Mouse (Mus musculus) heart, embryonic 10.5 days (tissue): ENCODE measurements at regions not wholly inside any gene's neighbourhood (a gene's known extent, or its start where the extent isn't known, plus 50 kb on each side); places are given as distances from the start of the nearest gene placed in this dataset.
A peak's percentile ranks its signal among the peaks of the same experiment; 100 is the strongest.

Source experiments
- DNase-seq: peaks from one replicate; pipeline ENCODE4 v3.0.0-alpha.2; 2017; ENCODE audit warnings: low spot score
- H3K27ac ChIP-seq: fragments of 300-500 bp; sonication (generic); 2 replicates; pipeline ENCODE4 v1.5.1; 2016; ENCODE audit warnings: mild to moderate bottlenecking
- H3K27me3 ChIP-seq: fragments of 300-500 bp; sonication (generic); 2 replicates; pipeline ENCODE4 v1.6.1; 2016; ENCODE audit warnings: mild to moderate bottlenecking; ENCODE audit not compliant: poor library complexity, insufficient read depth, severe bottlenecking
- H3K36me3 ChIP-seq: fragments of 300-500 bp; sonication (generic); 2 replicates; pipeline ENCODE4 v1.6.1; 2016; ENCODE audit warnings: mild to moderate bottlenecking, moderate library complexity
- H3K4me1 ChIP-seq: fragments of 300-500 bp; sonication (generic); 2 replicates; pipeline ENCODE4 v1.6.1; 2016; ENCODE audit warnings: mild to moderate bottlenecking
- H3K4me3 ChIP-seq: fragments of 300-500 bp; sonication (generic); 2 replicates; pipeline ENCODE4 v1.5.1; 2016; ENCODE audit warnings: mild to moderate bottlenecking, moderate library complexity
- H3K9me3 ChIP-seq: fragments of 300-500 bp; sonication (generic); 2 replicates; pipeline ENCODE4 v1.6.1; 2016; ENCODE audit warnings: mild to moderate bottlenecking, moderate library complexity
- WGBS: fragments of 180-500 bp; shearing (Covaris S2); methylation state at CpG from one replicate; pipeline ENCODE4 v1.1.7; 2016; 5-methylcytosine and 5-hydroxymethylcytosine counted together

GRCm38 (mm10) chr13:52013757-52014156 lies 167.3 kb downstream of the Gadd45g start:
- DNase-seq, result no peak
- Histone ChIP-seq H3K4me3 (no peak overlapping the region), H3K4me1 (peaks cover 22% of the 10 kb centered on the region), H3K9me3 (no peaks in the 10 kb centered on the region), H3K27ac (0 out of 2 replicates have a peak overlapping the region, but pooled peaks have one; percentile 22), H3K36me3 (no peaks in the 10 kb centered on the region), H3K27me3 (0 out of 2 replicates have a peak, but pooled peaks cover 13% of the 10 kb centered on the region)
- 70% methylated on average over 2 of the region's 2 CpGs for WGBS

- Histone ChIP-seq H3K27ac (no peak overlapping the region), H3K4me3 (no peak overlapping the region), H3K27me3 (0 out of 2 replicates have a peak, but pooled peaks cover 13% of the 10 kb centered on the region), H3K4me1 (peaks cover 22% of the 10 kb centered on the region), H3K36me3 (no peaks in the 10 kb centered on the region), H3K9me3 (no peaks in the 10 kb centered on the region)
- DNase-seq, result no peak
- 77% methylated on average over 7 of the region's 7 CpGs for WGBS
These were observed 168.1 kb downstream of the Gadd45g start for GRCm38 (mm10) chr13:52014566-52014965.

GRCm38 (mm10) chr13:52015066-52015465 lies 168.6 kb downstream of the Gadd45g start:
- Histone ChIP-seq H3K4me1 (peaks cover 22% of the 10 kb centered on the region), H3K27ac (no peak overlapping the region; the same call in 1 of the 2 replicates), H3K4me3 (no peak overlapping the region), H3K27me3 (0 out of 2 replicates have a peak, but pooled peaks cover 8% of the 10 kb centered on the region), H3K9me3 (no peaks in the 10 kb centered on the region), H3K36me3 (no peaks in the 10 kb centered on the region)
- WGBS, result 22% methylated on average over 4 of the region's 4 CpGs
- no peak for DNase-seq

- H3K27ac ChIP-seq, result 0 out of 2 replicates have a peak overlapping the region, but pooled peaks have one; percentile 18
- 47% methylated on average over 5 of the region's 5 CpGs for WGBS
- H3K27me3 ChIP-seq, result 0 out of 2 replicates have a peak, but pooled peaks cover 8% of the 10 kb centered on the region
- H3K4me3 ChIP-seq, result no peak overlapping the region
- H3K4me1 ChIP-seq, result peaks cover 27% of the 10 kb centered on the region
- H3K36me3 ChIP-seq, result no peaks in the 10 kb centered on the region
- no peak for DNase-seq
- no peaks in the 10 kb centered on the region for H3K9me3 ChIP-seq
These were observed 169.0 kb downstream of the Gadd45g start for GRCm38 (mm10) chr13:52015496-52015895.

GRCm38 (mm10) chr13:52017598-52018190 lies 171.2 kb downstream of the Gadd45g start:
- Histone ChIP-seq H3K9me3 (no peaks in the 10 kb centered on the region), H3K36me3 (no peaks in the 10 kb centered on the region), H3K4me1 (peaks cover 43% of the 10 kb centered on the region), H3K27ac (peak overlapping the region; percentile 48; the same call in 1 of the 2 replicates), H3K4me3 (no peak overlapping the region), H3K27me3 (0 out of 2 replicates have a peak, but pooled peaks cover 8% of the 10 kb centered on the region)
- DNase-seq, result no peak
- WGBS, result 61% methylated on average over 11 of the region's 11 CpGs

- Histone ChIP-seq H3K27me3 (0 out of 2 replicates have a peak, but pooled peaks cover 2% of the 10 kb centered on the region), H3K4me1 (peaks cover 46% of the 10 kb centered on the region), H3K9me3 (no peaks in the 10 kb centered on the region), H3K36me3 (no peaks in the 10 kb centered on the region), H3K27ac (no peak overlapping the region), H3K4me3 (no peak overlapping the region)
- WGBS, result 86% methylated on average over 8 of the region's 8 CpGs
- DNase-seq, result no peak
These were observed 173.2 kb downstream of the Gadd45g start for GRCm38 (mm10) chr13:52019647-52020046.

- Histone ChIP-seq H3K36me3 (no peaks in the 10 kb centered on the region), H3K27me3 (no peaks in the 10 kb centered on the region), H3K4me1 (peaks cover 58% of the 10 kb centered on the region), H3K9me3 (no peaks in the 10 kb centered on the region), H3K27ac (peak overlapping the region; percentile 78), H3K4me3 (no peak overlapping the region)
- DNase-seq, result no peak
- 33% methylated on average over 11 of the region's 11 CpGs for WGBS
These were observed 174.7 kb downstream of the Gadd45g start for GRCm38 (mm10) chr13:52021150-52021549.

- Histone ChIP-seq H3K9me3 (no peaks in the 10 kb centered on the region), H3K4me1 (peaks cover 56% of the 10 kb centered on the region), H3K4me3 (no peak overlapping the region), H3K36me3 (no peaks in the 10 kb centered on the region), H3K27me3 (no peaks in the 10 kb centered on the region), H3K27ac (peak overlapping the region; percentile 78)
- 60% methylated on average over 6 of the region's 6 CpGs for WGBS
- DNase-seq, result no peak
These were observed 175.3 kb downstream of the Gadd45g start for GRCm38 (mm10) chr13:52021828-52022227.

GRCm38 (mm10) chr13:52022529-52022928 lies 176.1 kb downstream of the Gadd45g start:
- Histone ChIP-seq H3K9me3 (no peaks in the 10 kb centered on the region), H3K4me3 (no peak overlapping the region), H3K4me1 (peaks cover 55% of the 10 kb centered on the region), H3K27ac (no peak overlapping the region), H3K27me3 (no peaks in the 10 kb centered on the region), H3K36me3 (no peaks in the 10 kb centered on the region)
- DNase-seq, result no peak
- WGBS, result 88% methylated on average over 4 of the region's 4 CpGs

- H3K27me3 ChIP-seq, result peaks cover 13% of the 10 kb centered on the region; the same call in 1 of the 2 replicates
- H3K4me1 ChIP-seq, result peaks cover 50% of the 10 kb centered on the region
These were observed 177.9 kb downstream of the Gadd45g start for GRCm38 (mm10) chr13:52024349-52024748.

GRCm38 (mm10) chr13:52024832-52025481 lies 178.5 kb downstream of the Gadd45g start:
- peaks cover 50% of the 10 kb centered on the region for H3K4me1 ChIP-seq
- 26% methylated on average over 18 of the region's 18 CpGs for WGBS
- peak overlapping the region; percentile 78 for H3K27ac ChIP-seq
- DNase-seq, result no peak
- H3K27me3 ChIP-seq, result peaks cover 14% of the 10 kb centered on the region; the same call in 1 of the 2 replicates
- peak overlapping the region; percentile 24; the same call in 1 of the 2 replicates for H3K4me3 ChIP-seq
- no peaks in the 10 kb centered on the region for H3K9me3 ChIP-seq
- no peaks in the 10 kb centered on the region for H3K36me3 ChIP-seq

More at GRCm38 (mm10) chr13:52024349-52024748, 177.9 kb downstream of the Gadd45g start:
- Histone ChIP-seq H3K4me3 (no peak overlapping the region), H3K36me3 (no peaks in the 10 kb centered on the region), H3K27ac (peak overlapping the region; percentile 78), H3K9me3 (no peaks in the 10 kb centered on the region)
- 29% methylated on average over 2 of the region's 2 CpGs for WGBS
- no peak for DNase-seq

GRCm38 (mm10) chr13:52025482-52025848 lies 179.0 kb downstream of the Gadd45g start:
- 84% methylated on average over 5 of the region's 5 CpGs for WGBS
- peak overlapping the region; percentile 78 for H3K27ac ChIP-seq
- DNase-seq, result no peak
- peaks cover 14% of the 10 kb centered on the region; the same call in 1 of the 2 replicates for H3K27me3 ChIP-seq
- no peaks in the 10 kb centered on the region for H3K36me3 ChIP-seq
- H3K4me3 ChIP-seq, result no peak overlapping the region
- H3K9me3 ChIP-seq, result no peaks in the 10 kb centered on the region
- H3K4me1 ChIP-seq, result peaks cover 46% of the 10 kb centered on the region

GRCm38 (mm10) chr13:52026291-52026690 lies 179.8 kb downstream of the Gadd45g start:
- Histone ChIP-seq H3K4me3 (no peak overlapping the region), H3K27ac (peak overlapping the region; percentile 22; the same call in 1 of the 2 replicates)
- WGBS, result 84% methylated on average over 7 of the region's 7 CpGs

More at GRCm38 (mm10) chr13:52026291-52026690, 179.8 kb downstream of the Gadd45g start:
- peaks cover 14% of the 10 kb centered on the region; the same call in 1 of the 2 replicates for H3K27me3 ChIP-seq
- no peaks in the 10 kb centered on the region for H3K36me3 ChIP-seq
- DNase-seq, result no peak
- peaks cover 38% of the 10 kb centered on the region for H3K4me1 ChIP-seq
- H3K9me3 ChIP-seq, result no peaks in the 10 kb centered on the region
